Mouse (Mus musculus) fat pad, adult 2 months (tissue): ENCODE results near the gene Nrbp1.
A peak's percentile ranks its signal among the peaks of the same experiment; 100 is the strongest.

Experiments used
- DNase-seq: peaks from one replicate; pipeline ENCODE4 v3.0.0-alpha.2; 2011; ENCODE audit warnings: low read depth, low spot score; ENCODE audit errors: extremely low read depth

Gene Nrbp1

DNA sequence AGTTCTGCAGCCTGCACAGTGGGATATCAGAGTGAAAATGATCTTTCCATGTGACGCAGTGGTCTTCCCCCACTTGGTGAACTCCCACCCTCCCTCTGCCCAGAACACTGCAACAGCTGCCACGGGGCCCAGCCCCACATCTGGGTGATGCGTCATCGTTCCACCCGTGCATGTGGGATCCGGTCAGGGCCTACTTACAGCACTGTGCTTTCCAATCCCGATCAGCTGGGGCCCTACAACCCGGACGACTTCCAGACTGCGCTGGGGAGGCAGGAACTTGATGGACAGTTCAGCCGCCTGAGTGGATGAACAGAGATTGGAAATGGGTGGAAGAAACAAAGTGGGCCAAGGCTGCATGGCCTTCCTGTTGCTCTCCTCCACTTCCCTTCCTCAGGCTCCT is 17.0 kb downstream of the Nrbp1 start:
- DNase-seq, result no peak

DNA sequence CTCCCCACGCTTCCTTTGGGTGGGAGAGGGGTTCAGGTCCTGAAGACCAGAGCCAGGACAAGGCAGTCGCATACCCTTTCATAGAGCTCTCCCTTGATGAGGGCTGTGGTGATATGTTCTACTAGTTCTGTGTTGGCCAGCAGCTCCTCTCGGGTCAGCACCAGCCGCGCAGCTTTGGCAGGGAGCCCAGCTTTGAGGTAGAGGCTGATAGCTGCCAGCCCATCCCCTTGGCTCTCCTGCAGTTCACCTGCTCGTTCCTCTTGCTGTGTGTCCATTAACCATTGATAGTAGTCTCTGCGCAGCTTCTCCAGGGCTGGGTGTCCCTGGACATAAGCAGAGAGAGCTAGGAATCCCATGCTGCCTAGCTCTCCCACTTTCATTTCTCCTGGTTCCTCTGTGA is 25.4 kb downstream of the Nrbp1 start:
- no peak for DNase-seq

DNA sequence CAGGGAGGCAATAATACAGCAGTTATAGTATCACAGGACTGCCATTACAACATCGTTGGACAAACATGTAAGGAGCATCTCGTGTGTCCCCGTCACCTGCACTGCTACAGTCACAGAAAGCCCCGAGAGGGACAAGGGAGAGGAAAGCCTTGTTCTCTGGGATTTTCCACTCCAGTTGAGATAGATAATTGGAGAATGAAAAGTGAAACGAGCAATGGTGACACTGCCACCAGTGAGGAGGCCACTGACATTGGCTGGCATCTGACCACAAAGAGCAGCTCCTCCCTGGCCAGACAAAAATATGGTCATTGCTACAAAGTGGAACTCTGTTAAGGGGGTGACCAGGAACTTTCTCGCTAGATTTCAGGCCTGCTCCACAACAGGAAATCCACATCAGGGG is 27.0 kb downstream of the Nrbp1 start:
- no peak for DNase-seq

DNA sequence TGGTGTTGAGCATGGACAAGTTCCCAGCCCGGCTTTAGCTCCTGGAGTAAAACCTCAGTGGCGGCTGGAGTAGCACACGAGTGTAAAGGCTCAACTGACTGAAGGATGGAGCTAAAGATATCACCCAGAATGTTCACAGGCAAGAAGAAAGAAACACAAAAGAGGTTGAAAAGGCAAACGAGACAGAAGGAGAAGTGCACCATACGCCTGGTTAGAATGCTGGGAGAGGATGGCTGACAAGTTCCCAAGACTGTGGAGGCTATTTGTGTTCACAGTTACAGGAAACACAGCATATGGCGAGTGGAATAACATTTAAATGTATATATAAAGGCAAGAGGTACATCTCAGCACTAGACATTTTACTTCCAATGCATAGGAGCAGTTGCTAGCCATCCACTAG is 32.4 kb downstream of the Nrbp1 start:
- DNase-seq, result no peak

DNA sequence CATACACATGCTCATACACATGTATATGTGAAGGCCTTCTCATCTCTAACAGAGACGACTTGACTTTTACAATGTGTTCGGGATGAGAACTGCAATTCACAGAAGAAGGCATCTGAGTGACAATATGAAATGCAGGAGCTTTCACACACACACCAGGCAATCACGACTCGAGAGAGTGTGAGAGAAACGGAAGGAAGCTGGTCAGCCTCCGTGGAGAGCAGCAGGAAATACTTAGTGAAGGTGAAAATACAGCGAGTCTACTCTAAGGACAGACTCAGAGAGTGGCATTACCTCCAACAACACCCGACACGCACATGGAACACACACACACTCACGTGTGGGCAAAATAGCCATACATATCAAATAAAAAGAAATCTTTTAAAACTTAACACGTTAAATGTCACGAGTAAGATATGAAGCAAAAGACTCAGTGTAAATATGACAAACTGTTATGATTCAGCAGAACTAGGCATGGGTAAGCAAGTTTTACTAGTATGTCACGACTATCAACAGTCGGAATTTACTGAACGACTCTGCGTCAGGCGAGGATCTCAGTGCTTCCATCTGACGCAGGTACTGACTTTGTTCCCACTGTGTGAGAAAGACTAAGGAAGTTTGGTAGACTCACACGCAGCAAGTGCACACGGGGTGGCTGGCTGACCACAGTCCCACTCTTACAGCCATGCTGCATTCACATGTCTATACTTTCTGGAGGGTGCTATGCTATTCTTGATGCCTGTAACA is 38.8 kb downstream of the Nrbp1 start:
- DNase-seq, result no peak

DNA sequence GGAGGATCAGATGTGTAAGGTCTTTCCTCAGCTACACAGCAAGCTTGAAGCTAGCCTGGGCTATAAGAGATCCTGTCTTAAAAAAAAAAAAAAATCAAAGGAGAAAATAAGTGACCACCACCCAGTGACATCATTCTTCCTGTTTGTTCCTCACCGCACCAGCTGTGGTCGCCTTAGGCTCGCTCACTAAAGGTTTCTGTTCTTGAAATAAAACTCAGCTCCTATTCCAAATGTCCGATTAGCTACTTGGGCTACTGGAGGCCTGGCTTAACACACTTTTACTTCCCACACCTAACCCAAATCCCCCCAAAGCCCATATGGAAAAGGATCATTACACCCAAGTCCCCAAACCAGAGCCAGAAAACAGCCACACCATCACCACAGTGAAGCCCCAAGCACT is 47.6 kb downstream of the Nrbp1 start:
- no peak for DNase-seq

DNA sequence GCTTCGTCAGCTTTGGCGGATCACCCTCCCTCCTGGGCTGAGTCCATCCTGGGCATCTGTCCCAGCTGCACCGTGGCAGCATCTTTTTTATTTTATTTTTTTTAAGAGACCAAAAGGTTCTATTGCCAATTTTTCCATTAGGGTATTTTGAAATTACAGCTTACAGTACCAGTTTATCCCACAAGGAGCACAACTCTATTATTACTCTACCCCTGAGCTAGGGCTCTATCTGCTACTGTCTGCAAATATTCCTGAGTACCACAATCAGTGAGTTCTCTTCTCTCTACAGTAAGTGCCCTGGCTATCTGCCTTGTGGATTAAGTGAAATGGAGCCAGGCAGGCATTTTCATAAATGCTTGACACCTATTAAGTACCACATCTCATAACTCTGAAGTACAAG is 48.0 kb downstream of the Nrbp1 start:
- DNase-seq, result no peak

DNA sequence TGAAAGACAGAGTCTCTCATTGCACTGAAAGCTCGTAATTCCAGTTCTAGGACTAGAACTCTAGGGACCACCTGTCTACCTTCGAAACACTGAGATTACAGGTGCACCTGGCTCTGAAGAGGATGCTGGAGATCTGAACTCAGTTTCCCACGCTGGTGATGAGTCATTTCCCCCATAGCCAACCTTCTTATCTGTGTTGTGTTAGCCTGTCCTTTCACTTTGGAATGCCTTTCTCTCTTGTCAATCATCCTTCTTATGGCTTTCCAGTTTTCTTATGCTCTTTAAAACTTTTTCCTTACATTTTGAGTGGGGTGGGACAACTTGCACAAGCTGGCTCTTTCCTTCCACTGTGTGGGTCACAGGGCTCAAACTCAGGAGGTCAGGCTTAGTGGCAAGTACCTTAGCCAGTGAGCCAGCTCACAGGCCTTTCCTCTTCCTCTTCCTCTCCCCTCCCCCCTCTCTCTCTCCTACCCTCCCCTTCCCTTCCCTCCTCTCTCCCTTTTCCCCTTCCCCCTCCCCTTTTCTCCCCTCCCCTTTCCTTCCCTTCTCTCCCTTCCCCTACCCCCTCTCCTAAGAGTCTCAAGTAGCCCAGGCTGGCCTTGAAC is 49.1 kb downstream of the Nrbp1 start:
- DNase-seq, result no peak

DNA sequence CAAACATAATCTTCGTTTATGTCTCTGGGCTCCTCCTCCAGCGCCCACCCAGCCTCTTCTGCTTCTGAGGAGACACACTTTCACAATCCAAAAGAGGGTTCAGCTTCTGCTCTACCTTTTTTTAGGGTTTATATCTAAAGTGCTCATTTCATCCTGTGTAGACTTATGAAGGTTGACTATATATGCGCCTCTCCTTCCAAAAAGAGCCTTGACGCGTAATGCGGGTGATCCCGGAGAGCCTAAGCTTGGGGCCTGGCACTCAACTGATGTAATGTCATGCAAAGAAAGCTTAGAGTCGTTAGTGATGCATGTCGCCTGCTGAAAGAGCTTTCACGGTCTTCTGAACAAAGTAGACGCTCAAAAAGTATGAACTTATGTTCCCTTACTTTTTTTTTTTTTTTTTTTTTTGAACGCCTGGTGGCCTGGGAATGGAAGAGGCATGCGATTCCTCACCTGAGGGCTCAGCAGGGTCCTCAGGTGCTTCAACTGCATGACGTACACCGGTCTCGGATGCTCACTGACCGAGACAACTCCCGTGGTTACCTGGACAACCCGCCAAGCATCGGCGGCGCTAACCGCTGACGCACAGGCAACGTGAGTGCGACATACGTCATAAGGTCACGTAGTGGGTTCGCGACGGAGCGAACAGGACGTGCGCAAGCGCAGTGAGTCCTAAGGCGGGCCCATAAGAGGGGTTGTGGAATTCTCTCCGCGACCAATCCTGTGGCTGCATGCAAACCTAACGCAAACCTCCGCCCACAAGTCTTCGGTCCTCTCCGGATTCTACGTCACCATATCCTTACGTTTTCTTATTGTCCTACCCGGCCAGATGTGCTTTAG is 50.1 kb downstream of the Nrbp1 start, which contains the start of gene Ift172:
Gene Ift172, minus strand, starts transcription at position 596 of the 840 bp plus-strand sequence.
- peak; percentile 87 for DNase-seq

DNA sequence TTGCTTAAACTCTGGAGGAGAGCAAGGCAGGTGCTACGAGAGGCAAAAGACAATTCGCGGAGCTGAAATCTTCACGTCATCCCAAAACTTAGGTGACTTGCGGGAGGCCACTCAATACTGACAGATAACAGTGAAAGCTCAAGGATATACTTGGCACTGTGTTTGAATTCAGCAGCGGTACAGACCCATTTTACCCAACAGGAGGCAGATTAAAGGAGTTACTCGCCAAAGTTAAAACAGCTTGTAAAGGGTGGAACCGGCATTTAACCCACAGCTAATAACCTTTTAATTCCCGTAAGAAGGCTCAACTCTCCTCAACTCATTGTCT is 50.7 kb downstream of the Nrbp1 start:
- no peak for DNase-seq

DNA sequence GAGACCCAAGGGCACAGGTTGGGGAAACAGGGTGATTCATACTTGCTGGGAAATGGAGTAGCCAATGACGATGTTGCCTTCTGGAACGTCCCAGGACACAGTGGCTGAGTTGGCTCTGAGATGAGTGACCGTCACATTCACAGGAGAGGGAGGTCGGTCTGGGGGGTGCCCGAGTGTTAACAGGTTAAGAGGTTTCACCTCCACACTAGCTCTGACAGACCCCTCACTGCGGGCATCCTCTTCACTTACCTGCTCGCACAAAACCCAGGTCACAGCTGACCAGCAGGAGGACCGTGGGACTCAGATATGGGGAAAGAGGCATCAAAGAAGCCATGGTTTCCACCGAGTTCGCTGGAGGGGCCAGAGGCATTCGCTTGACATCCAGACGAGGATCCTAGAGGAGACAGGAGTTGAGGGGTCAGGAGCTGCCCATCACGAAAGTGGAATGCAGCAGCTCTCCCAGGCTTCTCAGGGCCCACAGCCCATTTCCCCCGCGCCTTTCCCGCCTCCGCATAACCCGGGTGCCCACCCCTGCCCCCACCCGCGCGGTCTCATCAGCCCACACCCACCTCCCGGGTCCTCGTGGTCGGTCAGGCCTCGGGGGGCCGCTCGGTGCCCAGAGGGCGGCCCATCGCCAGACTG is 54.4 kb downstream of the Nrbp1 start:
- no peak for DNase-seq

DNA sequence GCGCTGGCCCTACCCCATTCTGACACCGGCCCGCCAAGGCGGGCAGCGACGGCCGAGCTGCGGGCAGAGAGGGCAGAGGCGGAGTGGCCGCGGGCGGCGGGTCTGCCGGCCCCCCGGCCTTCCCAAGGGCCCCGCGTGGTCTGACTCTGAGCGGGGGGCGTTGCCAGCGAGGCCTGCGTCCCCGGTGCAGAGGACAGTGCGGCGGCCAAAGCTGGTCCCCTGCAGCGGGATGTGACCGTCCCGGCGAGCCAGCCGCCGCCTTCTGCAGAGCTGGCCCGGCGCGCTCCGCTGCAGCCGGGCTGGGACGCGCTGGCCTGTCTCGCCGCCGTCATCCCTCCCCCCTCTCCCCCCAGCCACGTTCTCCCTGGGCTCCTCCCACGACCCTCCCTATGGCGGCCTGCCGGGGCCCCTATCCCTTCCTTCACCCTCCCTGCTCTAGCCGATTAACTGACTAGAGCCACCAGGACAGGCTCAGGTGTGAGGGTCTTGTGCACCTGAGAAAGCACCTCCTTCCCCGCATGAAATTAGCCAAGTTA is 55.0 kb downstream of the Nrbp1 start, which contains the start of gene Fndc4:
Gene Fndc4, minus strand, starts transcription at position 475 of the 536 bp plus-strand sequence.
- DNase-seq, result no peak

DNA sequence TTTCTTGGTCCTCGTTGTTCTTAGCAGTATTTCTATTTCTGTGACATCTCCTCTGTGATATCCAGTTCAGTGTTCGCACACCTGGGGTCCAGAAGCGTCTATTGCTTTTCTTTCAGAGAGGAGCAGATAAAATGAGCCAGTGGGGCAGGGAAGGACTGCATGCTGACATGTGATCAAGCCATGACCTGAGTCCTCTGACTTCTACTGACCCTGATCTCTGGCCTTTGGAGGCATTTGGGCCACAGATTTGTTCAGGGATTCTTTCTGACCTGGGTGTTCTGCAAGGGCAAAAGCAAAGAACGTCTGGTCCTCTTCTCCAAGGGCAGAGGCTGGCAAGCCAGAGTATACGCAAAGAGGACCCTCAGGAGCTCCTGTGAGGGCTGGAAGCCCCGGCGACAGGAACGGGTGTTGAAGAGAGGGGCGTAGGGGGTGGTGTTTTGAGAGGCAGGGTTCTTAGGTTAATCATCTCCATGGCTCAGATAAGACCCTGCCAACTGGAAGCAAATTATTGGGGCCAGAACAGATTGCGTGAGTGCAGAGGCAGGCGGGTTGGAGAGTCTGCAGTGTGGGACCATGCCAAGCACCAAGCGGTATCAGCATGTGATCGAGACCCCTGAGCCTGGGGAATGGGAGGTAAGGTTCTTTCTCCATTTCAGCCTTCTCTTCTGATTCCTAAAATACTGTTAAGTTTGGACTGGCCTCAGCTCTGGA is 56.5 kb downstream of the Nrbp1 start, which contains the start of gene Gckr:
Gene Gckr, plus strand, starts transcription at position 397 of the 711 bp plus-strand sequence.
- no peak for DNase-seq

DNA sequence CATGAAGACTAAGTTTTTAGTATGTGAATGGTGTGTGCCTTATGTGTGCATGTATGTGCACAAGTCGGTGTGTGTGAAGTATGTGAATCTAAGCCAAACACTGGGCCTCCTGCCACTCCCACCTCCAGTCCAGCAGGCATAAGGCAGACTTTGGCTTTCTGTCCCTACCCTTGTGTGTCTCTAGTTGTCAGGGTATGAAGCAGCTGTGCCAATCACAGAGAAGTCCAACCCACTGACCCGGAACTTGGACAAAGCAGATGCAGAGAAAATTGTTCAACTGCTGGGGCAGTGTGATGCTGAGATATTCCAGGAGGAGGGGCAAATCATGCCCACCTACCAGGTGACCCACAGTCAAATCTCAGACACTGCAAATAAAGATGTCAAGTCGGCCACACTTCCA is 57.3 kb downstream of the Nrbp1 start:
- DNase-seq, result no peak

DNA sequence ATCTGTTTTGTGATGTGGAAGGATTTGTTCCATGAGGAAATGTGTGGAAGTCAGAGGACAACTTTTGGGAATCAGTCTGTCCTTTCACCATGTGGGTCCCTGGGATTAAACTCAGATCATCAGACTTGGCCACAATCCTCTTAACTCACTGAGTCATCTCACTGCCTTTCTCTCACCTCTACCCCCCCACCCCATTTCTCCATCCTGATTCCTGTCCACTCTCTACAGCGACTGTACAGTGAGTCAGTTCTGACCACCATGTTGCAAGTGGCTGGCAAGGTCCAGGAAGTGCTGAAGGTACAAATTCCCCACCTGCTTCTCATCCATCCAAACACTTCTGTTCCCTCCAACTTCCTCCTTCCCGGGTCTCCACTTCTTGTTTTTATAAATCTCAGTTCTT is 57.8 kb downstream of the Nrbp1 start:
- no peak for DNase-seq
